In the genomic region with DNA sequence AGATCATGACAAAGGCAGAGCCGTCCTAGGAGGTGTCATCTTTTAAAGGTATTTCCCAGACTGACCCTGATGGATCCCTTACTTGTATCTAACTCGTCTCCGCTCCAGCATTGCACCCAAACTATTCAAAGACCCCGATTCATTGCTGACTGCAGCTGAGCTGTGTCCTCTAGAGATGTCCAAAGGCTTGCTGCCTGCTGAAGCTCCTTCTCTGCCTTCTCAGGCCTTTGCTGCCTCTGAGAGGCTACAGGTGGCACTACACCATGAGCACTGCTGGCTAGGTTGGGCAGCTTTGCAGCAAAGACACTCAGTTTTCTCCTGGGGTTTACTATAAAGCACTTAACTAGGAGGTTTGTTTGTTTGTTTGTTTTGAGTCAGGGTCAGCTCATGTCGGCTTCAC, we compare ENCODE assay signal across 9 mouse cellular contexts. TPM values are rescaled to one million over a fixed set of nuclear protein-coding genes. Genes with fewer than 3 reads are reported as not detected.
A peak's percentile ranks its signal among the peaks of the same experiment; 100 is the strongest.
DNase-seq lines count a peak whose midpoint lies in the region; ATAC-seq and TF ChIP-seq lines count a peak whose summit lies in the region.
"Had no signal": no experiment of that assay in that cellular context is flagged by ENCODE, and none has a peak within 500 bp of the region (broad histone marks: within the 10 kb centered on the region; RNA-seq: fewer than 3 reads in every experiment).

No protein-coding gene starts in this region.

- no peak for TF ChIP-seq POLR2A in testis, adult 2 months (IDR thresholded peaks at IDR 0.05; ENCODE audit: control insufficient read depth, low read depth, low read length)

- intact Hi-C loops in left cerebral cortex, adult 2 months (cut with DNase I) = loop anchor here (2.0 to 5.0 kb wide), 2 partner anchors 178 to 290 kb away; partner anchors contain the start of gene Nup153

- H3K4me3 ChIP-seq in forebrain, embryonic 10.5 days = no peak overlapping the region
- H3K4me3 ChIP-seq in forebrain, embryonic 13.5 days = no peak overlapping the region
- H3K4me3 ChIP-seq in forebrain, embryonic 15.5 days = no peak overlapping the region
- H3K4me3 ChIP-seq in left cerebral cortex, adult 2 months = no peak overlapping the region
- no peak overlapping the region for H3K4me3 ChIP-seq in testis, adult 2 months (ENCODE audit: control insufficient read depth, low read depth, low read length)
- H3K4me3 ChIP-seq: limb, embryonic 12.5 days had no signal

- H3K4me1 ChIP-seq in forebrain, embryonic 10.5 days = peaks cover 14% of the 10 kb centered on the region
- H3K4me1 ChIP-seq in forebrain, embryonic 13.5 days = peaks cover 9% of the 10 kb centered on the region
- H3K4me1 ChIP-seq in forebrain, embryonic 15.5 days = peaks cover 10% of the 10 kb centered on the region; the same call in 1 of the 2 replicates
- peaks cover 14% of the 10 kb centered on the region for H3K4me1 ChIP-seq in testis, adult 2 months (ENCODE audit: control insufficient read depth, insufficient read depth, low read length)

- no peak for ATAC-seq in forebrain, embryonic 13.5 days
- ATAC-seq in forebrain, embryonic 15.5 days (replicated peaks) = peak; percentile 49; the same call in 1 of the 2 replicates

- DNase-seq in forebrain, embryonic 10.5 days (ENCODE audit: extremely low spot score, low spot score) = peak; percentile 38
- DNase-seq in adrenal gland, postnatal 36 days = peak; percentile 56 to 72
- peak; percentile 51 for DNase-seq in induced T-regulatory cell, adult 2 months (ENCODE audit: low read depth)
- peak; percentile 55 to 58 for DNase-seq in left cerebral cortex, adult 2 months (ENCODE audit: extremely low spot score in 1 of 2, low spot score in 2 of 2)
- peak; percentile 54 for DNase-seq in mesoderm, embryonic 11.5 days (ENCODE audit: low read depth, low spot score)

- peaks cover 16% of the 10 kb centered on the region for H3K9me3 ChIP-seq in forebrain, embryonic 10.5 days
- peaks cover 3% of the 10 kb centered on the region; the same call in 1 of the 2 replicates for H3K9me3 ChIP-seq in forebrain, embryonic 13.5 days (replicated peaks)
- H3K9me3 ChIP-seq in forebrain, embryonic 15.5 days = 0 out of 2 replicates have a peak, but pooled peaks cover 5% of the 10 kb centered on the region

- WGBS in forebrain, embryonic 10.5 days = 60% methylated on average over 5 of the region's 5 CpGs
- 48% methylated on average over 5 of the region's 5 CpGs for WGBS in forebrain, embryonic 13.5 days
- WGBS in forebrain, embryonic 15.5 days = 43% methylated on average over 5 of the region's 5 CpGs

- no peak overlapping the region for H3K4me2 ChIP-seq in forebrain, embryonic 13.5 days
- H3K4me2 ChIP-seq in forebrain, embryonic 15.5 days (replicated peaks) = no peak overlapping the region
- H3K4me2 ChIP-seq: limb, embryonic 12.5 days had no signal

- no peak overlapping the region for H3K27ac ChIP-seq in forebrain, embryonic 10.5 days
- no peak overlapping the region for H3K27ac ChIP-seq in forebrain, embryonic 13.5 days
- no peak overlapping the region for H3K27ac ChIP-seq in forebrain, embryonic 15.5 days (replicated peaks)
- no peak overlapping the region for H3K27ac ChIP-seq in left cerebral cortex, adult 2 months
- no peak overlapping the region for H3K27ac ChIP-seq in testis, adult 2 months (ENCODE audit: control insufficient read depth, insufficient read depth, low read depth, low read length)
- H3K27ac ChIP-seq: limb, embryonic 12.5 days had no signal

- H3K27me3 ChIP-seq in forebrain, embryonic 10.5 days (ENCODE audit: poor library complexity, severe bottlenecking) = peaks cover 44% of the 10 kb centered on the region
- peaks cover 8% of the 10 kb centered on the region for H3K27me3 ChIP-seq in forebrain, embryonic 13.5 days
- H3K27me3 ChIP-seq in forebrain, embryonic 15.5 days = no peaks in the 10 kb centered on the region
- no peaks in the 10 kb centered on the region for H3K27me3 ChIP-seq in testis, adult 2 months (ENCODE audit: control insufficient read depth, insufficient read depth, low read length)

- peak; percentile 91 for TF ChIP-seq CTCF in left cerebral cortex, adult 2 months (IDR thresholded peaks at IDR 0.05)
- peak; percentile 83; the same call in 1 of the 2 replicates for TF ChIP-seq CTCF in testis, adult 2 months (IDR thresholded peaks at IDR 0.05; ENCODE audit: control insufficient read depth, insufficient read depth, insufficient replicate concordance, low read depth, low read length)

- H3K36me3 ChIP-seq in forebrain, embryonic 10.5 days (replicated peaks) = no peaks in the 10 kb centered on the region
- H3K36me3 ChIP-seq in forebrain, embryonic 13.5 days (ENCODE audit: poor library complexity, severe bottlenecking) = no peaks in the 10 kb centered on the region
- no peaks in the 10 kb centered on the region for H3K36me3 ChIP-seq in forebrain, embryonic 15.5 days
- H3K36me3 ChIP-seq in testis, adult 2 months (ENCODE audit: control insufficient read depth, insufficient read depth, low read length) = no peaks in the 10 kb centered on the region
- H3K36me3 ChIP-seq: limb, embryonic 12.5 days had no signal

- no peak overlapping the region for H3K9ac ChIP-seq in forebrain, embryonic 13.5 days
- no peak overlapping the region for H3K9ac ChIP-seq in forebrain, embryonic 15.5 days (replicated peaks)
- H3K9ac ChIP-seq: limb, embryonic 12.5 days had no signal

RNA-seq across cellular contexts. Expression of gene Nhlrc1, which starts 2.6 kb away (rescaled TPM):
- 3.9 and 4.2 TPM in 2 replicates for polyA plus RNA-seq in forebrain, embryonic 10.5 days (2016; fragmentation: Nextera tagmentation; extraction: Ambion mirVana)
- 7.0 and 7.2 TPM in 2 replicates for polyA plus RNA-seq in forebrain, embryonic 13.5 days (2015; fragmentation: Nextera tagmentation; extraction: Ambion mirVana)
- 1 to 10 TPM; 4.8 to 5.1 TPM for total RNA-seq in adrenal gland, postnatal 36 days (2021)
- polyA plus RNA-seq in forebrain, embryonic 15.5 days (2015; fragmentation: Nextera tagmentation; extraction: Ambion mirVana) = 14.1 and 15.0 TPM in 2 replicates
- total RNA-seq in left cerebral cortex, adult 2 months (2021) = 10 to 100 TPM; 13.2 to 17.9 TPM
- polyA plus RNA-seq in testis, adult 2 months (2012; rRNA removed) = 0.49 and 0.75 TPM in 2 replicates

RNA-seq across cellular contexts. Expression of gene Kdm1b, which starts 26.0 kb away (rescaled TPM):
- polyA plus RNA-seq in forebrain, embryonic 10.5 days (2016; fragmentation: Nextera tagmentation; extraction: Ambion mirVana) = 15.8 and 17.7 TPM in 2 replicates
- 17.7 and 19.2 TPM in 2 replicates for polyA plus RNA-seq in forebrain, embryonic 13.5 days (2015; fragmentation: Nextera tagmentation; extraction: Ambion mirVana)
- 10 to 100 TPM in 1 of 2 experiments, 1 to 10 TPM in 1; 9.9 to 10.8 TPM for total RNA-seq in adrenal gland, postnatal 36 days (2021)
- polyA plus RNA-seq in forebrain, embryonic 15.5 days (2015; fragmentation: Nextera tagmentation; extraction: Ambion mirVana) = 21.8 and 22.3 TPM in 2 replicates
- 1 to 10 TPM; 8.8 to 9.1 TPM for total RNA-seq in left cerebral cortex, adult 2 months (2021)
- 2.0 and 2.3 TPM in 2 replicates for polyA plus RNA-seq in testis, adult 2 months (2012; rRNA removed)

RNA-seq across cellular contexts. Expression of gene Tpmt, which starts 27.3 kb away (rescaled TPM):
- 29.9 and 32.0 TPM in 2 replicates for polyA plus RNA-seq in forebrain, embryonic 10.5 days (2016; fragmentation: Nextera tagmentation; extraction: Ambion mirVana)
- 29.5 and 30.6 TPM in 2 replicates for polyA plus RNA-seq in forebrain, embryonic 13.5 days (2015; fragmentation: Nextera tagmentation; extraction: Ambion mirVana)
- 1 to 10 TPM; 7.6 to 9.4 TPM for total RNA-seq in adrenal gland, postnatal 36 days (2021)
- polyA plus RNA-seq in forebrain, embryonic 15.5 days (2015; fragmentation: Nextera tagmentation; extraction: Ambion mirVana) = 23.2 and 23.6 TPM in 2 replicates
- 1 to 10 TPM; 7.5 to 7.7 TPM for total RNA-seq in left cerebral cortex, adult 2 months (2021)
- 2.9 and 3.4 TPM in 2 replicates for polyA plus RNA-seq in testis, adult 2 months (2012; rRNA removed)
